8 mouse cellular contexts compared by ENCODE assay signal in the genomic region with DNA sequence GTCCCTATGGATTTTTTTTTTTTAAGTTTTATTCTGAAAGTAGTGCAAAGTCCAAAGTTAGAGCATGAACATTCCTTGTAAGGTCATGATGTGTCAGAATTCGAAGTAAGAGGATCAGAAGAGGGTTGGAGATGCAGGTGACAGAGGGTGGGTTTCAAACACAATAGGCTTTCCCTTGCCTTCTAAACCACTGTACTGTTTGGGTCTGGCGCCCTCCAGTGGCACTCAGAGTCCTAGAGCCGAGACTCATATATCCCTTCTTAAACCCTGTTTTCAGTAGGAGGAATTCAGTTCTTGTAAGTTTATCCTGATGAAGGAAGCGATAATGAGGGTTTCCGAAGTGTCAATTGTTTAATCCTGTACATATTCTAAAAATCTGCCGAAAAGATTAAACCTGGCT. TPM values are rescaled to one million over a fixed set of nuclear protein-coding genes. Genes with fewer than 3 reads are reported as not detected.
DNase-seq lines count a peak whose midpoint lies in the region; ATAC-seq lines count a peak whose summit lies in the region.

No protein-coding gene starts in this region.

- no peaks in the 10 kb centered on the region for H3K9me3 ChIP-seq in forebrain, embryonic 12.5 days
- H3K9me3 ChIP-seq in hindbrain, embryonic 13.5 days: no peaks in the 10 kb centered on the region

- H3K9ac ChIP-seq in forebrain, embryonic 12.5 days: no peak overlapping the region
- H3K9ac ChIP-seq in hindbrain, embryonic 13.5 days: peak overlapping the region; percentile 76; the same call in 1 of the 2 replicates

- ATAC-seq in forebrain, embryonic 12.5 days (ENCODE audit: low FRiP score): peak; percentile 75; the same call in 1 of the 2 replicates
- ATAC-seq in hindbrain, embryonic 13.5 days (ENCODE audit: low FRiP score): peak; percentile 78

- peaks cover 14% of the 10 kb centered on the region for H3K4me1 ChIP-seq in forebrain, embryonic 12.5 days
- peaks cover 21% of the 10 kb centered on the region for H3K4me1 ChIP-seq in hindbrain, embryonic 13.5 days (replicated peaks)

- DNase-seq in Muller cell, postnatal 12 days (ENCODE audit: inconsistent ontology term): peak; percentile 55
- DNase-seq in c-Kit-positive CD71-negative TER-119-negative erythroid progenitor cells, embryonic 14.5 days (ENCODE audit: low read depth): peak; percentile 33
- peak; percentile 59 for DNase-seq in layer of hippocampus, adult 9-10 months (ENCODE audit: low spot score)
- peak; percentile 73 for DNase-seq in lung, postnatal 14 days
- DNase-seq in retina, postnatal 7 days (ENCODE audit: low read depth, low spot score): peak; percentile 57
- DNase-seq in T-cell, adult 2 months (ENCODE audit: low spot score): no peak

- 13% methylated on average over 6 of the region's 6 CpGs for WGBS in forebrain, embryonic 12.5 days
- WGBS in hindbrain, embryonic 13.5 days: 11% methylated on average over 6 of the region's 6 CpGs

- peaks cover 42% of the 10 kb centered on the region for H3K27me3 ChIP-seq in forebrain, embryonic 12.5 days
- H3K27me3 ChIP-seq in hindbrain, embryonic 13.5 days: peaks cover 27% of the 10 kb centered on the region

- no peak overlapping the region for H3K27ac ChIP-seq in forebrain, embryonic 12.5 days
- no peak overlapping the region for H3K27ac ChIP-seq in hindbrain, embryonic 13.5 days

- H3K36me3 ChIP-seq in forebrain, embryonic 12.5 days (replicated peaks): no peaks in the 10 kb centered on the region
- H3K36me3 ChIP-seq in hindbrain, embryonic 13.5 days: no peaks in the 10 kb centered on the region

- no peak overlapping the region for H3K4me2 ChIP-seq in forebrain, embryonic 12.5 days
- peak overlapping the region; percentile 82 for H3K4me2 ChIP-seq in hindbrain, embryonic 13.5 days

- no peak overlapping the region for H3K4me3 ChIP-seq in forebrain, embryonic 12.5 days (replicated peaks)
- H3K4me3 ChIP-seq in hindbrain, embryonic 13.5 days: peak overlapping the region; percentile 50; the same call in 1 of the 2 replicates

RNA-seq across cellular contexts. Expression of a gene that starts 1.4 kb away (rescaled TPM):
- polyA plus RNA-seq in forebrain, embryonic 12.5 days (2016; fragmentation: Nextera tagmentation; extraction: Ambion mirVana): 0.20 and 0.26 TPM in 2 replicates
- polyA plus RNA-seq in hindbrain, embryonic 13.5 days (2015; fragmentation: Nextera tagmentation; extraction: Ambion mirVana): 2.3 and 2.6 TPM in 2 replicates
